Mouse (Mus musculus): ENCODE results near the gene Aagab.

Gene Aagab

DNA sequence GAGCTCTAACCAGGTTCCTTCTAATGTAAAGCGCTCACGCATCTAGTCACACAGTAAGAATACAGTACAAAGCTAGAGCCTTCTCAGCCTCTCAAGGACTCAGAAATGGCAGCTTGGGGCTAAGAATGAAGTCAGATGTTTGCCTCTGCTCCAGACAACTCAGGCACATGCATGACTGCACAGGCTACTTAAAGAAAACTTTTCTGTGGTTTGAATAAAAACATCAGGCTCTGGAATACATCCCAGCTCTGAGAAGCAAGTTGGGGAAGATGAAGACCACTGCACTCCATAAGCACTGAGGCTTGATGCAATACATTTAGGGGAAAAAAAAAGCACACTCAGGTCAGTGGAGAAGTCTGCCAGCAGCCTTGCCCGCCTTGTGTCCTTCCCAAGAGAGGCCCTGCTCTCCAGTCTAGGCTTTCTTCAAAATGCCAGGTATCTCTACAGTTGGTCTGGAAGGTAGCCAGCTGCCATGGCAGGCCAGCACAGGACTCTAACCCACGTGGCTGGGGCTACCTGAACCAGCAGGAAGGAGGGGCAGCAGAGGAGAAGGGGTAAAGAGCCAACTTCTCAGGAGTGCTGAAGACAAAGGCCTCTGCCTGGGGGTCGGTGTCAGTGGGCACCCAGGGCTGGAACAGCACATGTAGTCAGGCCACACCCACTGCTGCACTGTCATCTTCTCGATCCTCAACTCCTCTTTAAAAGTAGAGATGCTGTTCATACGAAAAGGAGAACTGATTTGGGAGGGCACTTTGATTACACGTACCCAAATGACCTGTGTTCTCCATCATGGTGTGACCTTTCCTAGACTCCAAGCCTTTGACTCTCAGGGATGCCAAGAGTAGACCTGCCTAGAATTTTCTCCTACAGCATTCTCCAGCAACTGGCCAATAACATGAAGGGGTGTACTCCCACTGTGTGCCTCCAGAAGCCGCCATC, 45.4 kb downstream of the Aagab start:
- no peak for DNase-seq (ENCODE audit: low read depth, low spot score)

DNA sequence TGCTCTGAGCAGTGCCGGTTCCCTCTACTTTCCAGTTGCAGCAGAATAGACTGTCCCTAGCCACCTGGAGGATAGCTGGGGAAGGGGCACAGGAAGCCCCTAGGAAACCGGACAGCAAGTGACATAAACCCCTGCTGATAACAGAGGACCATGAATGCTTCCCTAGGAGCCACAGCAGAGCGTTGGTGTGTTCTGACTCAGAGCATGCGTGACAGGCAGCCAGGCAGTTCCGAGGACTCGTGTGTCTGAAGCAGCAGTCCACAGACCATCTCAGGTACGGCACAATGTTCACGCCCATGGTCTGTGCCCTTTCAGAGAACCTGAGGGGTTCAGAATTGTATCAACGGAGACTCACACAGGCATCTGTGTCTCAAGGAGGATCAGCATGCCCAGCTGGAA, 46.1 kb downstream of the Aagab start:
- DNase-seq (ENCODE audit: low read depth, low spot score), result no peak

DNA sequence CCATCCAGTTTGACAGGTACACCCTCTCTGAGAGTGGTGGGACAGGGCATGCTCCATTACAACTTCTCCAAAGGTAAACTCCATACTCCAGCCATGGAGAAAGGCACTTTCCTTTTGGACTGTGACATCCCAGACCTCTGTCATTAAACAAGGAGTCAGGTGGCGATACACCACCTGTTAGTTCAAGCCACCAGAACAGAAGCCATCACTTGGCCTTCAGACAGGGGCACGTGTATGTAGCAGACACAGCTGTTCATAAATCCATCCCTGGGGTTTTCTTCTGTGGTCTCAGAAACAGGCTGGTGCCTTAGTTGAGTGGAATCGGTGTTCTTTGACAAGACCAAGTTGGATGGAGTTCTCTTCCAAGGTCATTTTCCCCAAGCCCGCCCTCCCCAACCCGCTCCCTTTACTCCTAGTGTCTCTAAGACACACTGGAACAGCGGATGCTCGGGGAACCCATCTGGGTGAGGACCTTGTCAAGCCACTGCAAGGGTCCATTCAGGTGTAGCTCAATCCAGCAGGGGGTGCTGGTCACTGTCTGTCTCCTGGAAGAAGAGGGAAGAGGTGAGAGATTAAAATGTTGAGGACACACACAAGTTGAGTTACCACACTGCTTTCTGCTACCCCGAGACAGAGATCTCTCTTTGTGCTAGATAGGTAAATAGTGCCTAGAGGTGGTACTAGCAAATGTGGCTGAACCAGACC, 47.5 kb downstream of the Aagab start:
- no peak for DNase-seq (ENCODE audit: low read depth, low spot score)

DNA sequence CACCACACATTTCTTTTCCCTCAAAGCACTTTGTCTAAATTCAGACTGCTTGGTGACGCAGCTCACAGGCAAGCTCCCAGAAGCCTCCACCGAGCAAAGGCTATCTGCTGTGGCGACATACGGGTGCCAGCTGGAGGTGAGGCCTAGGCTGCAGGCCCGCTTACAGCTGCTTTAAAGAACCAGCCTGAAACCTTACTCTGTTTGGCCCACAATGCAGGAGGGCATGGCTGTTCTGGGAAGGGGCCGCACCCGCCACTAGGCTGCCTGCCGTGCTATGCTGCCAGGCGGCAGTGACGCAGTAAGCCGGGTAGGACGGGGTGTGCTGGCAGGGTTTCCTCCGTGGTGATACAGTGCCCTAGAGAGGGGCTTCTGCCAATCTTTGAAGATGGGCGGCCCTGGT, 48.4 kb downstream of the Aagab start:
- DNase-seq (ENCODE audit: low read depth, low spot score), result no peak

DNA sequence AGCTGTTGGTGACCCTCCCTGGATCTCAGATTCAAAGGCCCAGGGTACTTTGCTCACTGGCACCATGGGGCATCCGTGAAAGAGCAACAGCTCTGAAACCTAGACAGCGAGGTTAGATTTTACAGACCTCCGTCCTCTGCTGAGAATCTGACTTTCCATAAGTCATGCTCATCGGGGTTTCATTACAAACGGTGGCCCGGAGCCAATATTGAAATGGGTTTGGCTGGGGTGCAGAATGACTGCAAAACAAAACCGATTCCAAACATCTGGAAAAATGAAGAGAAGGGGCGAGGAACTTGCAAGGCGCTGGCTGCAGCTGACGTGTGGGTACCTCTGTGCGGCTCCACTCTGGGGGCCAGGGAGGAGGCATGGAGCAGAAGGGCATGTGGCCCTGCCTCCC, 49.1 kb downstream of the Aagab start:
- no peak for DNase-seq (ENCODE audit: low read depth, low spot score)

DNA sequence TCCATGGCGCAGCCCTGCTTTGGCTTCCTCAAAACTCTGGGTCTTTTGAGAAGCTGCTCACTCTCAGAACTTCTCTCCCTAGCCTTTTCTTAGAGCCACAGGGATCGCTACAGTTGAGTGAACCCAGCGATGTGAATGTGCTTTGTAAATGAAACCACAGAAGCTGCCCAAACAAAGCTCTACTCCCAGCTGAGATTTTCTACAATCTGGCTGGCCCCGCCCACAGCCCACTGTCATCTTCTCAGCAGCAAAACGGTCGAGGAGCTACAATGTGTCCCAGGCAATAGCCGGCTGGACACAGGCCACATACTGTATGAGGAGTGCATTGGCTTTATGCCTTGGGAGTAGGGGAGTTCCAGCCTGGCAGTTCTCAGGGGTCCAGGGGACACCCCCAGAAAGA, 51.2 kb downstream of the Aagab start:
- no peak for DNase-seq (ENCODE audit: low read depth, low spot score)

DNA sequence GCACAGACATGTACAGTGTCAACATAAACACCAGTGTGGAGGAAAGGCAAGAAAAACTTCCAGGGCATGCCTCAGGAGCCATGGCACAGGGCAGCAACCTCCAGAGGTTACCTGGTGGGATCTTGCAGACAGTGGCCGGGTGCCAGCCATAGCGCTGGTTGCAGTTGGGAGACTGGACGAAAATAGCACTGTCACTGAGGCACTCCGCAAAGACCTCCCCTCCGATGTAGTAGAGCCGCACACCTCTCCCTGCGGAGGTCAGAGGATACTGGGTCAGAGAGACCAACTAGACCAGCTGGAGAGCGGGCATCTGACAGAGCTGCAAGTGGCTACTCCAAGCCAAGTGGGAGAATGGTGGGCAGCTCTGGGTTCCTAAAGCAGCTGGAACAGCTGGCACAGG, 52.1 kb downstream of the Aagab start:
- DNase-seq (ENCODE audit: low read depth, low spot score), result no peak

DNA sequence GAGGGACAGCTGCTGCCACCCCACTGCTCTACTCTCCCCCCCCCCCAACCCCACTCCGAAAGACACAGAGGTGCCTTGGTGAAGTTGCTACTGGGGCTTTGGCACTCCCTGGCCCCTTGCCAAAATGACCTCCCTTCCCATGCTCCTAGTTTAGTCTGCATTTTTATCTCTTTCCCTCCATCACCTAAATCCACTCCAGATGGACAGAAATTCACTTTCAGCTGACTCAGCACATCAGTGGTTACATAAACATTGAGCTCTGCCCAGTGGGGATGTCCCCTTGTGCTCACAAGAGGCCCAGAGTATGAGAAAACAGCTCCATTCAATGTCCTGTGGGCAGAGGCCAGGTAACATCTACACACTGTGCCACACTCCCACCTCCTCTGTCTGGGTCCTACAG, 52.6 kb downstream of the Aagab start:
- DNase-seq (ENCODE audit: low read depth, low spot score), result no peak

DNA sequence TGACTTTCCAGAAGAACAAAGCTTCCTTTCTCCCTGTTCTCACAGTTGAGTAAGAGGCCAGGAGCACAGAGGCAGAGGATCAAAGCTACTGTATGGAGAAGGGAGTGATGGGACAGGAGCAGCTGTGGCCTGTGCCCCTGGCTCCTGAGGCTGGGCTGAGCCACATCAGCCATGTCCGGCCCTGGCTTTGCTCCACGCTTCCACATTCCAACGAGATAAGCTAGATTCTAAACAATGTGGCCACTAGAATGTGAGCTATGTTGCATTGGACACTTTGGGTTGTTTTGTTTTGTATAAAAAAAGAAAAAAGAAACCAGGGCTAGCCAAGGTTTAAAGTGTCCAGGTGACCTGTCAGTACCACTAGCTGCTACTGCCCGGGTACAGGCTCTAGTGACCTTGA, 54.7 kb downstream of the Aagab start:
- no peak for DNase-seq (ENCODE audit: low read depth, low spot score)

DNA sequence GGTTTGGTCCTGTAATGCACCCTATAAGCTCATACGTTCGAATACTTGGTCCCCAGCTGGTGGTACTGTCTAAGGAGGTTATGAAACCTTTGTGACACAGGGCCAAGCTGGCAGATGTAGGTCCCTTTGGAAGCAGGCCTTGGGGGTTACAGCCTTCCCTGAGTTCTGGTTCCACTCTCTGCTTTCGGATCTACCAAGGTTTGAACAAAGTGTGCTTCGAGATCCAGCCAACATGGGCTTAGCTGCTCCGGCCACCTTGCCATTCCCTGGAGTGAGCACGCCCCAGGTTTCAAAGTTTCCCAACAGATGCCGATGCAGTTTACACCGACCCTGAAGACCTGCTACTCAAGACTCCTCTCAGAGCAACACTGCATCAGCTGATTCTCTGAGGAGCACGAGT, 56.0 kb downstream of the Aagab start:
- DNase-seq (ENCODE audit: low read depth, low spot score), result no peak

DNA sequence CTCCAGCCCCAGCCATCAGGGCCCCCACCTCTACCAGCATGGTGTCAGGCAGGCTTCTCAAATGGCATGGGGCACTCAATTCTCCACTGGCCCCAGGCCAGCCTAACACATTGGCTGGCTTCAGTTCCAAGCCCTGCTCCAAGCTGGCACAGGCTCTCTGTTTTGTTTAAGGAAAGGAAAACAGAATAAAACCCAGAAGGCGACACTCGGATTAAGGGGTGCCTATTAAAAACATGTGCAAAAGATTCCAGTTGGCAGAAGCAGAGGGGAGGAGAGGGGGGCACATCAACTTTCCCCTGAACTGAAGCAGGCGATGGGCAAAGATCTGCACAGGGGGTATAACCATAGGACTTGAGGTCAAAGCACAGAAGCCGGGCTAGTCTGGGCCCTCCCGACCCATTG, 56.5 kb downstream of the Aagab start:
- DNase-seq (ENCODE audit: low read depth, low spot score), result no peak

DNA sequence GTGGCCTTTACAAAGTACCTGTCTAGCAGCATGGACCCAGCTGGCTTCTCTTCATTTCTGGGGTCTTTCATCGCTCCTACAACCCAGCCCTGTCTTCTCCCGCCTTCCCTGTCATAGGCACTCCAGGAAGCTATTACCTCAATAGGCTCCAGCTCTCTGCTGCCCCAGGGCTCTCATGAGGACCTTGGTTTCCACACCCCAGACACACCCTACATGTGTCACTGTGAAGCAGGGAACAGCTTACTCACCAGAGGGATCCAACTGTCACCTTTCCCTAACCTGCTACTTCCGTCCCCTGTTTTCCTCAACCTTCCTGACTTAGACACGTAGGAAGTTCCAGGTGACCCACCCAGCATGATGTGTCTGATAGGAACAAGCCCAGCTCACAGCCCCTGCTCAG, 57.6 kb downstream of the Aagab start:
- DNase-seq (ENCODE audit: low read depth, low spot score), result no peak

DNA sequence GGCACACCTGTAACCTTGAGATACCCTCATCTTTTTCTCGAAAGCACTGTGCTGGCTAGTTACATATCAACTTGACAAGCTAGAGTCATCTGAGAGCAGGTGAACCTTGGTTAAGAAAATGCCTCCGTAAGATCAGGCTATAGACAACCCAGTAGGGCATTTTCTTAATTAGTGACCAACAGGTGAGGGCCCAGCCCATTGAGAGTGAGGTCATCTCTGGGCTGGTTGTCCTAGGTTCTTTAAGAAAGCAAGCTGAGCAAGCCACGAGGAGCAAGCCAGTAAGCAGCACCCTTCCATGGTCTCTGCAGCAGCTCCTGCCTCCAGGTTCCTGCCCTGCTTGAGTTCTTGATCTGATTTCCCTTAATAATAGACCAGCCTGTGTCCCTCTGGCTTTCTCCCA, 58.2 kb downstream of the Aagab start:
- DNase-seq (ENCODE audit: low read depth, low spot score), result no peak

DNA sequence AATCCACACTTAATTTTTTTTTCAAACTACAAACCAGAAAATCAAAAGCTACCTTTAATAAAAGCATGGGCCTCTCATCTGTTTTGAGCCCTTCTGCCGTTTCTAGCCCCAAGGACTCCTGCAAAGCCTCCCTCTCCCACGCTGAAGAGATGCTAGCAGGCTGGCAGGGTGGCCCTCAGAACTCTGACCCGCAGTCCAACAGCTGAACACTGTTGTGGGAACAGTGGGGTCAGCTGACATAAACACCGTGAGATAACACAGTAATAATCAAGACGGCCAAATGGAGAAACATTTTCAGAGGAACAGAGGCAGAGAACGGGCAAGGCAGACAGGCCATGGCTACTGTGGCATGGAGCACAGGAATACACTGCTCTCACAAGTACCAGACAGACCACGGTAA, 60.3 kb downstream of the Aagab start:
- DNase-seq (ENCODE audit: low read depth, low spot score), result no peak

DNA sequence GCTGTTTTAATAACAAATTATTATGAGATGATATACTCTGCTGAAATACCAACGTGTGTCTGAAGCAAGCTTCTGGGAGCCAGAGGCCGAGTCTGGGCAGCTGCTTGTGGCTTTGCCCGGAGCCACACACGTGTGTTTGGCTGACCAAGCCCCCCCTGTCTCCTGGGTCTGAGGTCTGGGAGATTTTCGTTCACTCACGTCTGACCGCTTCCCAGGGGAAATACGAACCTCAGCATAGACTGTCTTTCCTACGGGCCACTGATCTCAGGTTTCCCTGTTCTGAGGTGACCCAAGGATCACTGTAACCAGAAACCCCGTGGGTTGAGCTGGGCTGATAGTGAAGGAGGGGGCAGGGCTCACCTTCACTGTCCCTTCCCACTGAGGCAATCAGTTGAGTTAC, 60.8 kb downstream of the Aagab start:
- no peak for DNase-seq (ENCODE audit: low read depth, low spot score)

DNA sequence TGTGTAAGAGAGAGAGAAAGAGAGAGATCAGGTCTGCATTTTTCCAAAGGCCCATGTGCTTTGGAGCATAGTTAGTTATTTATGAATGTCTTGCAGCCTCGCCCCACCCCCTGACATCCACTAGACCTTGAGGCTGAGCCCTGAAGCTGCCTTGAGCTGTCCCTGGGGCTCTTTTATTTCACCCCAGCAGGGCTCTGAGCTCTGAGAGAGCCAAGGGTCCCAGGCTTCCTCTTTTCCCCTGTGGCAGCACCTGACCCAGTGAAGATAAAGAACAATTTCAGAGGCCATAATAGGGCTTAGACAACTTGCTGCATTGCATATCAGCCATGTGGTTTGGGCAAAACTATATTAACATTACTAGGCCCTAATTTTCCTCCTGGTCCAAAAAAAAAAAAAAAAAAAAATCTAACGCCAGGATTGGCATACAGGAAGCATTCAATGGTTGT, 61.9 kb downstream of the Aagab start:
- DNase-seq (ENCODE audit: low read depth, low spot score), result no peak

DNA sequence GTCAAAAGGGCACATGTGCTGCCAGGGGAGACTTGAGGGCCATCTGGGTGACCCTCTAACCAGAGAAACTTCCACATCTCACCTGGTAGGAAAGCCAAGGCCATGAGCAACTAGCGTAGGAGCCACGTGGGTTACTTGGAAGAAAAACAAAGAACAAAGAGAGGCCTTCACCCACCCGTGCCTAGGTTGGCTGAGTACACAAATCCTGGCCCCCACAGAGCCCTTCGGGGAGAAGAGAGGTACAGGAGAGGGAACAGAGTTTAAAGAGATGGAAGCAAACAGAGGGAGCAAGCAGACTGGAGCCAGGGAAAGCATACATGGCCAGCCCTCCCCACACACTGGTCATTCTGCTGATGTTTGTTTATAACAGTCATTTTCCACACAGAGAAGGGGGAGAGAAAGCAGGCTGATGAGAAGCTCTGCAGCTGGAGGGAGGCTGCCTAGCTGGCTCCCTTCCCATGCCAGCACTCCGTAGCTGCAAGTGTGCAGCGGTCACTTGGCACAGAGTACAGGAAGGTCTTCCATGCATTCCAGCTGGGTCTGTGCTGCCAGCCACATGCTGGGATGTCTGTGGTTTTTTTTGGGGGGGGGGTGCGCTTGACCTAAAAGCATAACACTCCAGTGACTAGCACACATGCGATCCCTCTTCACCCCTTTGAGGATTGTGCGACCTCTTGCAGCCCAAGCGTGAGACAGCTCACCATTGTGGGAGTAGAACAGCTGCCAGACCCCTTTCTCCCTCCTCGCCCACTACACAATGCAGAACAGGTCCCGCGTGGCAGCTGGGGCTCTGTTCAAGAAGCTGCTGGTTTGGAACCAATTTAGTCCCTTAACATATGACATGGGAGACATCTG, 62.6 kb downstream of the Aagab start:
- DNase-seq (ENCODE audit: low read depth, low spot score), result no peak

DNA sequence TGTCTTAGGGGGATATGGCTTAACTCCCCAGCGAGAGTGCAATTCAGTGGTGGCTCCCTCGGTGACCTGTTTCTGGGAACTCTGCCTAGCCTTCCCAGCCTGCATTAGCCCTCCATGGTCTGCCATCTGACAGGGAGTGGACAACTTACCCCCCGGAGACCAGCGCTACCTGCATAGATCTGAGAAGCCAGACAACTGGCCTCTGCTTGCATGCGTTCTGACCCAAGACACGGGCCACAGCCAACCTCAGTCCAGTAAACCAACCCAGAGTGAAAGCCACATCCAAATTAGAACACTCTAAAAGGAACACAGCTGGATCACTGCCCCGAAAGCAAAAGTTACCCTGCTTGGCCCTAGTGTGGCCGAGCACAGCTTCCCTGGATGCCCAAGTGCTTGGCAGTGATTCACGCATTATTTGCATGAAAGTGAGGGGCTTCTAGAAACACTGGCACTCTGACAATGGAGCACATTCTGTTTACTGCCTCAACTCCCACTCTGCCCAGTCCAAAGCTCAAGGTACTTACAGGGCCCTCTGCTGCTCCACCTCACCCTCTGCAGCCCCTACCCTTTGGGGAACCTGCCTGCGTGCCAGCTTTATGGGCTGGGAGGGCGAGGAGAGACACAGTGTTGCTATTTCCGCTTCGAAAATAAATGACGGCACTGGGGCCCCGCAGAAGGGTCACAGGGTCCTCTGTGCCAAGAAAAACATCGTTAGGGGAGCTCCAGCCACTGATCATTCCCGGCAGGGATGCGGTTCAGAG, 64.3 kb downstream of the Aagab start:
- DNase-seq (ENCODE audit: low read depth, low spot score), result no peak

DNA sequence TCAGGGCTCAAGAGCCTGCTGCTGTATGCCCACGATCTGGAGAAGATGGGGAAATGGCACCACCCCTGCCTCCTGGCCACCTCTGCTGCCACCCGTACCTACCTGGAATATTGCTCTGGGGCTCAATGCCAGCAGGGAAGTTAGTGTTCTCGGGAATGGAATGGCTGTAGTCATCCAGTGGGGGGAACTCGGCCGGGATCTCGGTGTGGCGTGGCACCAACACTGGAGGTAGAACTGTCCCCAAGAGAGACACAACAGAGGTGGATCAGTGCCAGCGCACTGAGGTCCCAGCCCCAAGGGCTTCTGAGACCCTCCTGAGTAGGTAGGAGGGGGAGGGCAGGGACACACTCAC, 64.9 kb downstream of the Aagab start:
- no peak for DNase-seq (ENCODE audit: low read depth, low spot score)

DNA sequence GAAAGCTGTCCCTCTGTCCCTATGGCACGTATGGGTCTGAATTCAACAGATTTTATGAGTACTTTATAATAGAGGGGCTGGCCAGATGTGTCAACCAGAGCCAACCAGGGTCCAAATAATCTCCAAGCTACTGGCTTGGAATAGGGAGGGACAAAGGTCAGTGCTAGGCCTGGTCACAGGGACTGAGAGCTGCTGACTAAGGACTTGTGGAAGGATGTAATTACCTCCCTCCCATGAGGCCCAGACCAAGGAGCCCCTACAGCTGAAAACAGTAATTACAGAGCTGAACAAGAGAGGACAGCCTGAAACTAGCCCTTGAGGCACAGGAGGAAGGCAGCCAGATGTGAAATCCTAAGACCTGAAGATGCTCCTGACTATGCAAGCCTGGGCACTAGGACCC, 66.2 kb downstream of the Aagab start:
- no peak for DNase-seq (ENCODE audit: low read depth, low spot score)

DNA sequence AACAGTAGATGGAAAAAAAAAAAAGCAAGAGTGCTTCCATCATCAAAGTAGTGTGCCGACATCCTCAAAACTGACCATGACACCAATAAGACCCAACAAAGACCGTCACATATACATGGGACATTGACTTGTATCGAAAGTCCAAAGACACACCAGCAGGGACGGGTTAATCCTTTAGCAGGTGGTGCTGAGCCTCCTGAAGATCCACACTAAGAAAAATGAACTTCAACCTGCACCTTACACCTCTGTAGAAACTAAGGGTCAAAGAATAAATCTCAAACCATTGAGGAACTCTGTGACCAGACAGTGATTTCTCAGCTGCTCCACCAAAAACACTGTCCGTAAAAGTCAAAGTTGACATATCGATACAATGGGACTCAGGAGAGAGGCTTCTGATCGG, 67.4 kb downstream of the Aagab start:
- no peak for DNase-seq (ENCODE audit: low read depth, low spot score)

Measured in telencephalon, adult 2 months (tissue).